Mouse (Mus musculus) yolk sac, embryonic 10.5 days (tissue): Measurements from ENCODE around the gene Abhd18.

ENCODE experiments used
- DNase-seq: peaks from one replicate; pipeline ENCODE4 v3.0.0-alpha.2; 2017; ENCODE audit warnings: low spot score

Gene Abhd18

GRCm38 (mm10) chr3:40950601-40951201 lies 103.9 kb downstream of the Abhd18 start:
- peak; percentile 61 for DNase-seq

DNA sequence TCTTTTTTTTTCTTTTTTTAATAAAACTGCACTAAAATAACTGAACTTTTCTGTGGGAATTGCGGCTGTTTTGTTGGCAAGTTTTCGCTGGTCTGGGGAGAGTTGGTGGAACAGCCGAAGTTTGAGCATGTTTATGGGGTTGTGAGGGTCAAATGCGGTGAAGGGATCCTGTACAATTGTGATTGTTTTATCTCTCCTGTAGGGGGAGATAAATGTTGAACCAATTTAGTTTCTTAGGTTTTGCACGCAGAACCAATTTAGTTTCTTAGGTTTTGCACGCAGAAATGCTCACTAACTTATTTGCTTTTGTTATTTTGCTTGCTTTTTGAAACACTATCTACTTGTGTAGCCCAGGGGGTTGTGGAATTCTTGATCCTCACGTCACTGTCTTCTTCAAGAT lies 104.6 kb downstream of the Abhd18 start:
- DNase-seq = peak; percentile 3

GRCm38 (mm10) chr3:40952606-40953005 lies 105.8 kb downstream of the Abhd18 start:
- no peak for DNase-seq

GRCm38 (mm10) chr3:40954792-40955191 lies 108.0 kb downstream of the Abhd18 start:
- no peak for DNase-seq

DNA sequence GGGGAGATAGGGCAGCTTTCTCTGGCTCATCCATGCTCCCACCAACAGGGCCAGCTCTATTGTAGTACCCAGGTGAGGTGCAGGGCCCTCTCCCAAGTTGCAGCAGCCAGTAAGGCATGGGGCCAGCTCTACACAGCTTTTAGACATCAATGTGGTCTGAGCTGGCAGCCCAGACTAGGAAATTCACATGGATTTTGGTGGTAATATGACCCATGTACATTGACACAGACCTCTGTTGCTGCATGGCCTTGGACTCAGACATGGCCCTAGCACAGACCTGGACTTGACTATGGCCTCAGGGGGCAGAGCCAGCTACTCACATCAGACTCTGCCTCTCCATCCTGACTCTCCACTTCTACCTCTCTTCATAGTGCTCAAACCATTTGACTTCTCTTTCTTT lies 112.1 kb downstream of the Abhd18 start:
- no peak for DNase-seq

- no peak for DNase-seq
Observed at GRCm38 (mm10) chr3:40980758-40981157, 134.0 kb downstream of the Abhd18 start.

- no peak for DNase-seq
Observed at GRCm38 (mm10) chr3:40987539-40987938, 140.8 kb downstream of the Abhd18 start.
